Mouse (Mus musculus) liver, adult 2 months (tissue): Measurements from ENCODE around the gene Tmod4. TPM values are rescaled to one million over a fixed set of nuclear protein-coding genes. Genes with fewer than 3 reads are reported as not detected.
"Not testable (repeated sequence)": the region's sequence is repeated elsewhere in the genome, so short reads cannot be mapped to it uniquely, and the experiment has no call there.

ENCODE experiments used
- DNase-seq: peaks from one replicate; pipeline ENCODE4 v3.0.0-alpha.2; 2011; ENCODE audit warnings: low read depth, low spot score; ENCODE audit errors: extremely low read depth
- H3K27ac ChIP-seq: fragments of 200-500 bp; replicated peaks from 2 replicates; pipeline ENCODE4 v1.5.1; 2012; ENCODE audit warnings: low read depth, mild to moderate bottlenecking, control low read depth, inconsistent platforms, low read length; ENCODE audit not compliant: insufficient read depth
- H3K27me3 ChIP-seq: fragments of 200-500 bp; 2 replicates; pipeline ENCODE4 v1.6.1; 2012; ENCODE audit warnings: mild to moderate bottlenecking, moderate library complexity, low read length, inconsistent platforms; ENCODE audit not compliant: control insufficient read depth, insufficient read depth
- H3K36me3 ChIP-seq: fragments of 200-500 bp; 2 replicates; pipeline ENCODE4 v1.6.1; 2012; ENCODE audit warnings: low read length, inconsistent platforms; ENCODE audit not compliant: control insufficient read depth, insufficient read depth
- H3K4me1 ChIP-seq: fragments of 200-500 bp; 2 replicates; pipeline ENCODE4 v1.6.1; 2011; ENCODE audit warnings: low read length; ENCODE audit not compliant: control insufficient read depth, insufficient read depth
- H3K4me3 ChIP-seq: fragments of 200-500 bp; 2 replicates; pipeline ENCODE4 v1.5.1; 2011; ENCODE audit warnings: low read depth, mild to moderate bottlenecking, control low read depth, low read length, moderate library complexity; ENCODE audit not compliant: insufficient read depth
- H3K79me2 ChIP-seq: fragments of 200-500 bp; 2 replicates; pipeline ENCODE4 v1.6.1; 2012; ENCODE audit warnings: inconsistent platforms, mild to moderate bottlenecking, low read length, moderate library complexity; ENCODE audit not compliant: control insufficient read depth, insufficient read depth
- H3K9ac ChIP-seq: fragments of 200-500 bp; 2 replicates; pipeline ENCODE4 v1.6.1; 2012; ENCODE audit warnings: low read depth, mild to moderate bottlenecking, control low read depth, inconsistent platforms, low read length
- CTCF ChIP-seq: fragments of 200-500 bp; IDR thresholded peaks from 2 replicates; pipeline ENCODE4 v1.5.1; 2011; ENCODE audit warnings: low read depth, low read length, control low read depth
- POLR2A ChIP-seq: fragments of 200-500 bp; IDR thresholded peaks from 2 replicates; pipeline ENCODE4 v1.6.1; 2011; ENCODE audit warnings: low read length, control low read depth; ENCODE audit not compliant: insufficient read depth; ENCODE audit errors: extremely low read depth
- WGBS: fragments of 180-500 bp; shearing (Covaris S2); methylation state at CpG from one replicate; pipeline ENCODE4 v1.1.7; 2018; 5-methylcytosine and 5-hydroxymethylcytosine counted together
- polyA plus RNA-seq: library from polyadenylated mRNA; depleted of rRNA; stranded (reverse); fragments of >200 nt; gene quantifications from 2 replicates; pipeline ENCODE4 v1.2.3, GENCODE M21; 2012
- total RNA-seq: library from RNA; depleted of rRNA; stranded (reverse); fragments of >200 nt; gene quantifications from 2 replicates; pipeline ENCODE4 v1.2.3, GENCODE M21; 2014

Gene Tmod4
- total and polyA plus RNA-seq, 2 experiments: 0.65 TPM; not detected in 1

- H3K79me2 ChIP-seq: peaks cover 18% of the 10 kb centered on the region; the same call in 1 of the 2 replicates
- peak within 1 kb of the TSS; percentile 72 for H3K4me3 ChIP-seq
- peak within 1 kb of the TSS; percentile 32 for H3K27ac ChIP-seq
- no peaks in the 10 kb centered on the region for H3K27me3 ChIP-seq
- peaks cover 2% of the 10 kb centered on the region; the same call in 1 of the 2 replicates for H3K36me3 ChIP-seq
- under 1% methylated on average over 51 of the region's 51 CpGs for WGBS
- DNase-seq: peak; percentile 98
- TF ChIP-seq CTCF: no peak
- TF ChIP-seq POLR2A: peak; percentile 58; the same call in 1 of the 2 replicates
- peak within 1 kb of the TSS; percentile 66 for H3K9ac ChIP-seq
- peaks cover 6% of the 10 kb centered on the region; the same call in 1 of the 2 replicates for H3K4me1 ChIP-seq
These were observed 17.7 kb upstream of the Tmod4 start, which contains the start of gene Pip5k1a for GRCm38 (mm10) chr3:95106338-95107117. Gene Pip5k1a (minus strand): TSS chr3:95106930.

GRCm38 (mm10) chr3:95107308-95107707, 17.0 kb upstream of the Tmod4 start:
- not testable (repeated sequence) for H3K36me3 ChIP-seq, H3K4me3 ChIP-seq, H3K27me3 ChIP-seq, H3K9ac ChIP-seq, H3K4me1 ChIP-seq, DNase-seq, H3K27ac ChIP-seq
- peaks cover 16% of the 10 kb centered on the region; the same call in 1 of the 2 replicates for H3K79me2 ChIP-seq

- DNase-seq: peak; percentile 34
- Histone ChIP-seq H3K4me3 (no peak overlapping the region), H3K9ac (no peak overlapping the region), H3K79me2 (peaks cover 16% of the 10 kb centered on the region; the same call in 1 of the 2 replicates), H3K27ac (no peak overlapping the region), H3K36me3 (peaks cover 2% of the 10 kb centered on the region; the same call in 1 of the 2 replicates), H3K27me3 (no peaks in the 10 kb centered on the region), H3K4me1 (peaks cover 6% of the 10 kb centered on the region; the same call in 1 of the 2 replicates)
- no peak for TF ChIP-seq POLR2A
- no peak for TF ChIP-seq CTCF
- 64% methylated on average over 2 of the region's 2 CpGs for WGBS
These were observed 16.4 kb upstream of the Tmod4 start for GRCm38 (mm10) chr3:95107898-95108297.

GRCm38 (mm10) chr3:95110911-95111726, 13.2 kb upstream of the Tmod4 start, which contains the start of gene Vps72:
Gene Vps72 (plus strand): TSS chr3:95111022.
- Histone ChIP-seq H3K79me2 (peaks cover 5% of the 10 kb centered on the region; the same call in 1 of the 2 replicates), H3K36me3 (peaks cover 5% of the 10 kb centered on the region; the same call in 1 of the 2 replicates), H3K27ac (peak within 1 kb of the TSS; percentile 88), H3K4me3 (peak within 1 kb of the TSS; percentile 83), H3K4me1 (no peaks in the 10 kb centered on the region), H3K27me3 (no peaks in the 10 kb centered on the region), H3K9ac (peak within 1 kb of the TSS; percentile 81)
- WGBS: 1% methylated on average over 54 of the region's 54 CpGs
- TF ChIP-seq CTCF (no peak), POLR2A (peak; percentile 64; the same call in 1 of the 2 replicates)
- DNase-seq: peak; percentile 92

- Histone ChIP-seq H3K27ac (no peak overlapping the region), H3K4me3 (no peak overlapping the region), H3K9ac (no peak overlapping the region), H3K27me3 (no peaks in the 10 kb centered on the region), H3K4me1 (no peaks in the 10 kb centered on the region), H3K36me3 (peaks cover 7% of the 10 kb centered on the region; the same call in 1 of the 2 replicates), H3K79me2 (no peaks in the 10 kb centered on the region; the same call in 1 of the 2 replicates)
- TF ChIP-seq POLR2A (no peak), CTCF (no peak)
- DNase-seq: no peak
- WGBS: 97% methylated on average over 1 of the region's 1 CpGs
These were observed 11.5 kb upstream of the Tmod4 start for GRCm38 (mm10) chr3:95112760-95113159.
